Mouse (Mus musculus): ENCODE results near the gene Opn3.

Opn3 gene

DNA sequence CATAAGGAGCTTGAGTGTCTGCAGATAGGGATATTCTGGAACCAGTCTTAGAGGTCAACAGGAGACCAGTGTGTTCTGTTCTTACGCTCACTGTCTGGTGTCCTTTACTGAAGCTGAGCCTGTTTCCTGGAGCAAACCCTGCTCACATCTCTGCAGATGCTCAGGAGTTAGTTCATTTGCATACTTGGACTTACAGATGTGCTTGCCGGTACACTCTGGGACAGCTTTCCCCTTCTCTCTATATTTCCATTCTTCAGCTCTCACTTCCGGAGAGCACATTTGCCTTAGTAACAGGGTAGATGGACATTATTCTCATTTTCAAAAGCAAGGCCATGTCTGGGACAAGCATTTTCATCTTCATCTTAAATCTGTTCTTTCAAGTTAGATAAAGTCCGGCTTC lies 44.0 kb downstream of the Opn3 start:
- DNase-seq (ENCODE audit: low spot score in 2 of 2): no peak

DNA sequence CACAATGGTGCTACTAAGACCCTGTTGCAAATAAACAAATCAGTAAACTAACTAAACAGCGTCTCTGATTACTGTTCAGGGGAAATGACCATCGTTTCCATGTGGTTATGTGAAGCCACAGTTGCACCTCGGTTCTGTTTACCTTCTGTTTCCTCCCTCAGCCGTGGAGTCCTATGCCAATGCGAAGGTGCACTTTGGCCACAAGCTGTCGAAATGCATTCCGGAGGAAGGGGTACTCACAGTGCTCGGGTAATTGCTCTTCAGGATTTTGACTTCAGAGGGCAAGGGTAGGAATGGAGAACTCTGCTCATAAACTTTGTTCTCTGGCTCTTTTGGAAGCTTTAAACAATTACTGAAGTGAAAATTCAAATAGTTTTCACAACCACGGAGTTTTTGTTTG lies 45.6 kb downstream of the Opn3 start:
- no peak for DNase-seq (ENCODE audit: low spot score in 2 of 2)

DNA sequence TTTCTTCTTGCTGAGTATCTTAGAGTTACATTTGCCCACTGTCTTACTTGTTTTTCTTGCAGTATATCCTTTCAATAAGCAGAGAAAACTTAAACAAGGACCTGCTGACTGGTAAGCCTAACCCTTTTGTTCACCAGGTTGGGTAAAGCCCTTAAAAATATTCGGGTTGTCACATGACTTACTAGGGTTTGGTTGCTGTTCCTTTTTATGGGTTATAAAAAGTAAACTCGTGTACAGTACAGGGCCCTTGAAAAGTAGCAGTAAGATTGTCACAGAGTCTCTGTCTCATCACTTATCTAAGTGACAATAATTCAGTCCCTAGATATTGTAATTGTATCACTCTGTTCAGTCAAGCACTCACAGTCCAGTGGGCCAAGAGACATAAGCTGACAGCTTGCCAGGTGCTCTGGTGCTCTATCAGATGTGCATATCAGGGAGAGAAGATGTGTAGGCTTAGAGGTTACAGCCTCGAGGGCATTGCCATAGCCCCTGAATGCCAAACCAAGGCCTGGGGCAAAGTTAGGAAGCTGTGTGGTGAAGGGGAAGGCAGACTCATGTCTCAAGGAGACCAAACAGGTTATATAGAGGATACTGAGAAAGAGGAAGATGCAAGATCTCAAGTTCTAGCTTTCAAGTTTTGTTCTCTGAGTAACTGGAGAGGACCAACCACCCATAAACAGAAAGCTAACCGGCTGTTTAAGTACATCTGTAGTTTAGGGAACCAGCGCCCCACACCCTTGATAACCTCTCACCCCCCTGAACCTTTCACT lies 48.9 kb downstream of the Opn3 start:
- DNase-seq (ENCODE audit: low spot score in 2 of 2): no peak

DNA sequence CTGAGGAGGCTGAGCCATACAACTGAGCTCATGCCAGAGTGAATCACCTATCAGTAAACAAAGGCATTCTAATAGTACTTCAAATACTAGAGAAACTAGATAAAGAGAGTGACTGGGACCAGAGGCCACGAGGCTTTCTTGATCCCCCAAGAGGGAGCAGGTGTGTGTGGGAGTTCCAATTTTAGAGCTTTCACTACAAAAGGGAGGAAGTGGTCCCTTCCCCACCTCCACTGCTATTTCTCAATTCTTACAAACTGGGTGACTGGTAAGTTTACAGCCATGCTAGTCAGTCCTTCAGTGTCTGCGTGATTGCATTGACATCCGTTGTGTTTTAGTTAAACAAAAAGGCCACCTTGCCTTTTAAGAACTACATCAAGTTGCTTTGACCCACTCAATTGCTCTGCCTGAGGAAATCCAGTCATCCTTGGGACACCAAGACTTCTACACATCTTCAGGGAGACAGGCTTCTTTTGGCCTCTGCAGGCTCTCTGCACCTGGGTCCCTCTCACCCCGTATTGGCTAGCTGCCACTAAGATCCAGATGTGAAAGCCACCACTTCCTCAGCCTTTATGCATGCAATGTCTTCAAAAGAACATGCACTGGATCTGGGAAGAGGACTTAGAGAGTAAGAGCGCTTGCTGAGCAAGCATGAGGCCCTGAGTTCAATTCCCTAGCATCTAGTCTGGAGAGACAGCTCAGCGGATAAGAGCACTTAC lies 52.0 kb downstream of the Opn3 start:
- DNase-seq (ENCODE audit: low spot score in 2 of 2): no peak

DNA sequence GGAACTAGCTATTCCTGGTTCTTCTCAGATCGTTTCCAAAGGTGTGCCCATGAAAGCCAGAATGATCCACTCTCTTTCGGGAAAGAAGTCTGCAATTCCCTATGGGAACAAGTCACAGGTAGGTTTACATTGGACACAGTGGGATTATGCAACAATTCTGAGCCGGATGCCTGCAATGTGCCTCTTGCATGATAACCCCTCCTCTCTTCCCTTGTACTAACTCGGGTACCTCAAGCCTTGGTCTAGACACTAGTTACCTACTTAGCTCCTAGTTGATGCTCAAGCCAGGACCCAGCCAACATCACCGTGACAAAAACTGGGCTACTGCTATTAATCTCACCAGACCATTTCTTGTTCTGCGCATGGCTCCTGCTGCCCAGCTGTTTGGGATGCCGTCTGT lies 53.5 kb downstream of the Opn3 start:
- no peak for DNase-seq (ENCODE audit: low spot score in 2 of 2)

DNA sequence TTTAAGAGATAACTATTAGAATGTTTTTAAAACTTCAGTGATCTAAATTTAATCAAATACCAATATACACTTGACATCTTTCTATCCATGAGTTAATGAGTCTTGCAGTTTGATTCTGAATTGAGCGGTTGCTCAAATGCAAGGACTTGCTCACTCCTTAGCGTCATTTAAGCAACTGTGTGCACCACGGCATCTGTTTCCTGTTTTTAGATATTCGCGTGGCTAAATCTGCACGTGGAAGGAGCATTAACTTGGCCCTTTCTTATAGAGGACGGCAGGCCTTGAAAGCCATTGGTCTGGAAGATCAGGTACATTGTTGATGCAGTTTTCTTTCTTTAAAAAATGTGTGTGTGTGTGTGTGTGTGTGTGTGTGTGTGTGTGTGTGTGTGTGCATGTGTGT lies 54.9 kb downstream of the Opn3 start:
- DNase-seq (ENCODE audit: low spot score in 2 of 2): no peak

DNA sequence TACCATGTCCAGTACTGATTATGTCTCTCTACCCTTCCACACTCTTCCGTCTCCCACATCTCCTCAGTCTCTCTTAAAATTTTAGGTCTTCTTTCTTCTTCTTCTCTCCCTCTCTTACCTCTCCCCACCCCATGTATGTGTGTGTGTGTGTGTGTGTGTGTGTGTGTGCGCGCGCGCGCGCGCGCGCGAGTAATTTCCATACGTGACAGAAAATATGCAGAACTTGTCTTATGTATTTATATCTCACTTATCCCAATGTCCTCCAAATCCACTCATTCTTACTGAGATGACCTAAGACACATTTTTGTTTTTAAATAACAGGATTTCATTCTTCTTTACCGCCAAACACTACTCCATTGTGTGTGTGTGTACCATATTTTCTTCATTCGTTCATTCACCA lies 60.1 kb downstream of the Opn3 start:
- no peak for DNase-seq (ENCODE audit: low spot score in 2 of 2)

DNA sequence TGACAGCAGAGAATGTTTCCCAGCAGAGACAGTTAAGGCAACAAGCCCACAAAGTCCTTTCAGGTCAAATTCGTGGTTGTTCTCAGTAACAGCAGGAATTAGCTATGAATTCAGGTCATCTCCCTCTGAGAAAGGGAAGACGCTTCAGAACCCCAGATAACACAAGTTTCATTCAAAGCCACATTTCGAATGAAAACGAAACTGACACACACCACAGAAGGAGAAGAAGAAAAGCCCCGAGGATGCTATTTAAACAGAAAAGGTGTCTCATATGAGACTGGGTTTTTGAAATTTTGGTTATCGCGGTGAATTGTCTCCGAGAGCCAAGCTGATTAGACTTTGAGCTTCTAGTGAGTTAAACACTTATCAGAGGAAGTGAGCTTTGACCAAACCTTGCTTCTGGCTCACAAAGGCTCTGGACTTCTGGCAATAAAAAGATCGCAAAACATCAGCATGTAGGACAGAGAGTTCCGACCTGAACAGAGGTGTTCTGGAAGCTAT lies 60.8 kb downstream of the Opn3 start:
- no peak for DNase-seq (ENCODE audit: low spot score in 2 of 2)

DNA sequence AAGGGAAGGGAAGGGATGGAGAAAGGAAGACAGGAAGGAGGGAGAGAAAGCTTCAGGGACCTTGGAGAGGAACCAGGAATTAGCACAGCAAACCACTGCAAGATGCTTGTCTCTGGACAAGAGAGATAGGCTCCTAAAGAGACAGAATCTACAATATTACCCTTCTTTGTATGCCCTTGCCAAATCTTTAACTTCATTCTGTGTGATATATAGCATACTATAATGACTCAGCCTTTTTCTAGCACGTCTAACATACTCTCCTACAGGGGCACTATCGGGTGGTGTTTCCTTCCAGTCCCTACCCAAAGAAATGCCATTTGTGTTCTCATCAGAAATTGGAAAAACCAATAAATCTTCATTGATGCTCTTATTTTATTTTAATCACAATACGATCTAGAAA lies 61.5 kb downstream of the Opn3 start:
- DNase-seq (ENCODE audit: low spot score in 2 of 2): no peak

DNA sequence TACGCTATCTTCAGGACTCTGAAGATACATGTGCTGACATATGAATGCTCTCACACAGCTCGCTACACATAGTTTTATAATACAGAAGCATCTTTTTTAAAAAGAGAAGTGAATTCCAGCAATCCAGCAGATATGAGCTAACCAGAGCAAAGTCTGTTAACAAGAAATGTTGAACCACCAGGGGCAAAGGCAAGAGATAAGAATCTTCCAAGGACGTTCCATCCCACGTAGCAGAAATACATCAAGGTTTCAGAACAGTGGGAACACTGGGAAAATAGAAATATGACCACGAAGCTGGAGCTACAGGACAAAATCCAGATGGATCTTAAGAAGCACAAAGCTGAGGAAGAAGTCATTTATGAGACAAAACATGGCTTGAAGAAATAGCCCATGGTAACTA lies 62.2 kb downstream of the Opn3 start:
- DNase-seq (ENCODE audit: low spot score in 2 of 2): no peak

DNA sequence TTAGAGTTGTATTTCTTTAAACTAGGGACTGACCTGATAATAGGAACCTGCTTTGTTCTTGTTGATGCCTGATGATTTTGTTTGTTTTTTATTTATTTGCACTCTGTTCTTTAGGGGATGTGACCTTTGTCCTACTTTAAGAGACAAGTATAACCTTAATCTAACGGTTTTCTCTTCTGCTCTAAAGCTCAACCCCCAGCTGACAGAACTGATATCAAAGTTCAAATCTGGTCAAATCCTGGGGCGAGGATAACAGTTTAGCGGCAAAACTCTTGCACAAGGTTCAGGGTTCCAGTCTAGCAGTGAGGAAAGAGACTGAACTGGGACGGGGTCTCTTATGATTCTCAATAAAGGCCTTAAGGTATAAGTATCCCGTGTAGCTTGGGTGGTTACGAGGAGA lies 63.3 kb downstream of the Opn3 start:
- no peak for DNase-seq (ENCODE audit: low spot score in 2 of 2)

DNA sequence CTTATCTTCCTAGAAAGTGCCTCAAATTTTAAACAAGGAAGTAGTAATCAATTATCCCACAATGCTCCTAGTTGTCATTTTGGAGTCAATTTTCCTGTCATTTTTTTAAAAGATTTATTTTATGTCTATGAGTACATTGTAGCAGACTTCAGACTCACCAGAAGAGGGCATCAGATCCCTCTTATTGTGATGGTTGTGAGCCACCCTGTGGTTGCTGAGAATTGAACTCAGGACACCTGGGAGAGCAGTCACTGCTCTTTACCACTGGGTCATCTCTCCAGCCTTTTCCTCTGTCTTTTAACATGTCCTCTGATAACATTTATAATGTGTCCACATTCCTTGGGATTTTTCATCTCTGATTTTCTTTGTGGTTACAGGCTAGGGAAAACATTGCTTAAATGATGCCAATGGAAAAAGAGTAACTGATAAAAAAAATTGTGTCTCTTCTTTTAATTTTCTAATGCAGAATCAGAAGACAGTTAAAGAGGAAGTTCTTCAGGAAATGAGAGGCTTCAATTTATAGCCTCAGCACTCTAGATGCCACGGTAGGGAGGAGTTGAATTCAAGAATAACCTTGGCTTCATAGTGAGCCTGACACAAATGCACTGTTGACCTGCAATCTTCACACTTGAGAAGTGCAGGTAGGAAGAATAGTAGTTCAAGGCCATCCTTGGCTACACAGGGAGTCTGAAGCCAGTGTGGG lies 66.4 kb downstream of the Opn3 start:
- DNase-seq (ENCODE audit: low spot score in 2 of 2): no peak

DNA sequence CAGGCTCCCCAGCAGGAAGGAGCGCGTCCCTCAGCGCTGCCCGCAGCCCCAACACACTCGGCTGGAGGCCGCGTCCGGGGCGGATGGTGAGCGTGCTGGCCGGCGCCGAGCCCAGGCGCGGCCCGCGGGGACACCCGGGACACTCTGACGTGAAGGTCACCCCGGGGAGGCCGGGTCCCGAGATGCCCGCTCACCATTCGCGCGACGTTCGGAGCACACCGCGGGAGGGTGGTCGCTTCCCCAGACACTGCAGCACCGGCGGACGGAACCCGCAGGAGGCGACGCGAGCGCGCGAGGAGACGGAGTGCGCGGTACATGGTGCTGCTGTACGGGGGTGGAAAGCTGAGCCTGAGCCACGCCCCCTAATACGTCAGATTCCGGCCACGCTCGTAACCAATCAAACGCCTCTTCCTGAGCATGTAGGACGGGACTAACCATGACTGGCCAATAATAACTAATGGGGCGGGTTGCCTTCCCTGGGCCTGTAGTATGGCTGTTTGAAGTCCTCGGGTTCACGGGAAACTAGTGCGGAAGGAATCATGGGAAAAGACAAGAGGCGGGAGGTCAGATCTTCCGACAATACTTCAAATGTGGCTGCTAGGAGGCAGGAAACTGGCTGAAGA lies 67.2 kb downstream of the Opn3 start, which contains the start of gene Fh1:
Gene Fh1, minus strand, starts transcription at position 379 of the 623 bp plus-strand sequence.
- peak; percentile 91 to 95 for DNase-seq (ENCODE audit: low spot score in 2 of 2)

DNA sequence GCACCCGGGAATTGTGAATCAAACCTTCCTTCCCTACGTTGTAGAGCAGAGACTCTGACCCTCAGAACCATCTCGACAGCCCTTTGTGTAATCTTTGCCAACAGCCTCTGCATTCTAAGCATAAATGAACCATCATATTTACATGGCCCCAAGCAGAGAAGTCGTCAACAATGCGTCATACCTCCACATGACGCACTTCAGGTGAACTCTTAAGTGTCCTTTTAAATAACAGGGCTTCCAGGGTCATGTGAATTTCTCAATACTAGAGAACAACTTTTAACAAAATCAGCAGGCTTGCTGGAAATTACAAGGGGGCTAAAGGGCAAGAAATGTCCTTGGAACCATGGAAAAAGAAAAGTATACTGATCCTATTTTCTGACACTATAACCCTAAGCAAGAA lies 68.9 kb downstream of the Opn3 start:
- DNase-seq (ENCODE audit: low spot score in 2 of 2): no peak

DNA sequence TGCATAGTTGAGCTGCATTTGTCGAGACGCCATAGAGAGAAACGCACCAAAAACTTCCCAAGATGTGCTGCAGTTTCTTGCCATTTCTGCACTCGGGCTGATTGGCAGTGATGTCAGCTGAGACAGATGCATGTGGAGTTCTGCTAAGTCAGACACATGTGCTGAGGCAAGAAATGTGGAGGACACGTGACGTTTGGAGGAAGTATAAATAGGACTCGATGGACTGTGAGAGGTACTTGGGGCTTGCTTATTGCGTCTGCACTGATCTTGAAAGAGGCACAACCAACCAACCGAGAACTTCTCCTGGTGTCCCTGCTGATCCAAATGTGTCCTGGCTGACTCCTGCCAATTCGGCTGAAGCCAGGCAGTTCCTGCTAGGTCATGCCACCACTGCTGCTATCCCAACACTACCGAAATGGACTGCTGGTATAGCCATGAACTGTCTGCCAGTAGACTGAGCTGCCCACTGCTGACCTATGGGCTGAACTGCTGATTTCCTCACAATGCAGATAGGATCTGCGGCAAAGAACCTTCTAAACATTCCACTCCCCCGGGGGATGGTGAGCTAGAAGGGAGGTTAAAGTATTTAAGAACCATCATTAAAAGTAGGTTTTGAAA lies 72.7 kb downstream of the Opn3 start, which contains the start of gene Kmo:
Gene Kmo, plus strand, starts transcription at position 568 of the 618 bp plus-strand sequence.
- no peak for DNase-seq (ENCODE audit: low spot score in 2 of 2)

DNA sequence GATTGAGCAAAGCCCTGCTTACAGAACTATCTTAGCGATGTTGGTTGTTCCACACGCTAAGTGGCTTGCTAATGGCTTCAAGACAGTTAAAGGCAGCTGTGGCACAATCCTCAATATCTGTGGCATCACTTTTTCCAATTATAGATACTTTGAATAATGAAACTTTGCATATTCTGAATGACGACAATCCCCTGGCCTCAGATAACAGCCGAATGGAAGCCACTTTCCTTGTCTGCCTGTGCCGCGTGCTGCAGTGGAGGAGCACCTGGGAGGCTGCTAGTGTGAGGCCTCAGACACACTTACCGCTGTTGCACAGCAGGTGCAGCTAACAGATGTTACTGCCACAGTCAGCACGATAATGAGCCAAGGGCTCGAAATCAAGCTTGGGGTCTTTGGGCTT lies 77.6 kb downstream of the Opn3 start:
- no peak for DNase-seq (ENCODE audit: low spot score in 2 of 2)

Data from urinary bladder, postnatal 36 days (tissue).